Mouse (Mus musculus) right cerebral cortex, postnatal 14 days (tissue): ENCODE measurements around the gene Mesd.

Source experiments
- DNase-seq: peaks from one replicate; pipeline ENCODE4 v3.0.0; 2022

The Mesd gene

DNA sequence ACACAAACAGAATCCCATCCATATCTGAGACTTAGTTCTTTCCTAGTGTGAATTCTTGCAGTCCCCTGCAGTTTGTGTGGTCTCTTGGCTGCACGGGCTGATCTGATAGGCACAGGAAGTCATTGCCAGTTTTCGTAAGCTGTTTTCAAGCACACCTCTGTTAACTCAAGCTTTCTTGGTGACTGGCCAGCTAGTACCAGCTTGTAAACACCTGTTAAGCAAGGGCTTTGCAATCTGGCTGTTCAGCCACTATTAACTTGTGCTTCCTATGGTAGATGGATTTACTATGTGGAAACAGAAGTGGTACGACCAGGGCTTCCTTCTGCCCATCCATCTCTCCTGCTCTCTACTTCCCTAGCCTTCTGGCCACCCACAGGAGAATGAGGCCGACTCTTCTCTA lies 36.0 kb downstream of the Mesd start:
- no peak for DNase-seq

DNA sequence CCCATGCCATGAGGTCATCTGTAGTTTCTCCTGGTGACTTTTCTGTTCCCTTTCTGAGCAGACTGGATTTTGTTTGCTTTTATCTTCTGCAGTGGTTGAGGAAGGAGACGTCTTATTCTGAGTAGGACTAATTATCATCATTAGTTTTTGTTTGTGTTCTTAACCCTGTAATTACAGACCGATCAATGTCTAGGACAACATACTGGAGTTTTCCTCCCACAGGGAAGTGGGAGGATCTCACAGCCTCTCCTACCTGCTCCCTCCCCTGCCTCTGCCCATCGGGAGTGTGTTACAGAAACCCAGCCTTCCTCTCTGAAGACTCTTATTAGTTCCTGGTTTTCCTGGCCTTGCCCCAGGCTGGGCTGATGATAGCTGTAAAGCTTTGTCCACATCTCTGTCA lies 37.4 kb downstream of the Mesd start:
- DNase-seq, result no peak

DNA sequence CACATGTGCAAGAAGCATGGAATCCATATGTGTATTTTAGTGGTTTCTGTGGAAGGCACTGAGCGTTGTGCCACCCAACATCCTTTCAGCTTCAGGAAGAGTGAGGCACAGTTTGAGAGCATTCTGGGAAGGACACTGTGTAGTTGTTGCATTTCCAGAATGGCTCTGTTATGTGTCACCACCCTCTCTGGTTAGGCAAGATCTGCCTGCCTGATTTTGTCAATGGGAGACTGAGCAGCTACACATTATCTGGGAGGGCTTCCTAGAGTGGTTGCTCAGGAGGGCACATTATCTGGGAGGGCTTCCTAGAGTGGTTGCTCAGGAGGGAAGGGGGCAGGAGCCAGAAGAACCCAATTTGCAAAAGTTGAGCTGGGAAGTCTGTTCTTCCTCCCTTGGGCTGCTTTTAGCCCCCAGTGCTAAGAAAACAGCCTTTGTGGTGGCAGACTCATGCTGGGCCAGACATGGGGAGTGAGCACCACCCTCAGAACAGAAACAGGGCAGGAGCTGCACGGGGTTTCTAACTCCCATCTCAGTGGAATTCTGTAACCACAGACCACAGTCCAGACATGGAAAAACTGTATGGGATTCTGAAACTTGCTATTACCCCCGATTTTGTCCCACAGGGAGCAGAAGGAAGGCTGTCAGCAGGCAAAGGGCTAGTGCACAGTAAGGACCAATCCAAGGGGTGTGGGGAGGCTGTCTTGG lies 54.9 kb downstream of the Mesd start:
- no peak for DNase-seq

DNA sequence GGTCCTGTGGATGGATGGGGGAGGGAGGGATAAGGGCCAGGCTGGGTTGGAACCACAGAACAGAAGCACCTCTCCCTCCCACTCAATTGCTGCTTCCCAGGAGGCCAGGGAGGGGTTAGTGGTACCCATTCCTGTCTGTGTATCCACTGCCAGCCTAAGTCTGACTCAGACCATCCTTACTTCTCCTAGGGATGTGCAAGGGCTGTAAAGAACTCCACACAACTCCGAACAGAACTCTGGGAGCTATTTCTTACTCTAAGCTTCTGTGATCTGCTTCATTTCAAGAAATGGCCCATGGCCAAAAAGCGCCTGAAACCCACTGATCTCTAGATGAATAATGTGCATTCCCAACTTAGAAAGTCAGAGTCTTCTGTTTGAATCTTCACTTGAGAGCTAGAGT lies 55.9 kb downstream of the Mesd start:
- no peak for DNase-seq

DNA sequence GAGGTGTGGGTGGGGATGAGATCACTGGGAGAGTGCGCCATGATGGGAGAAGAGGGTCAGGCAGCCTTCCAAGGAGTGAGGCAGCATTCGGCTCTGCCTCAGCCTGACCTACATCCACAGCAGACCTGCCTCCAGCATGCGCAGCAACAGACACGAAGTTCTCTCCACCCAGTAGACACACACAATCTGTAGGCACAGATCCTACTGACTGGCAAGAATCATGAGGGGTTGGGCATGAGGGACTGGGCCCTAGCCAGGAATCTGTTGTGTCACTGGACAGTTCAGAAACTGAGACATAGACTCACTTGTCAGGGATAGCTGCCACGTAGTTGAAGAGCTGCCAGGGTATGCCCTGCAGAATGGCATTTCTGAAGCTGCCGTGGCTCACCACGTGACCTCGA lies 57.4 kb downstream of the Mesd start:
- peak; percentile 12 for DNase-seq

DNA sequence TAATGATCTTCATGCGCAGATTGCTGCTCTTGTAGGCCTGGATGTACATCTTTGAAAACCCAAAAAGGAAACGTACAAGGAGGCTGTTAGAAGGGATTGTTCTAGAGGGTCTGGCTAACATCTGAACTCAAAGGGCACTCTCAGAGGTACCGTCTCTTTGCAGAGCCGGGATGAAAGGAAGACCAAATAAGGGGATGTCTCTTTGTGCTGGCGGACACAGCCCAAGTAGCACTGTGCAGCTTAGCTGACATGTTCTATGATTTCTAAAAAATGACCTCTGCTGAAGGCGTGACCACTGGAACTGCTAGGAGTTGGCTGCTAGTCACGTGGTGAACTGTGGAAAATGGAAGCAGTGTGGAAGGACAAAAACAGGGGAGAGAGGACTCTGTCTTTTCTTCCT lies 64.5 kb downstream of the Mesd start:
- DNase-seq, result no peak

DNA sequence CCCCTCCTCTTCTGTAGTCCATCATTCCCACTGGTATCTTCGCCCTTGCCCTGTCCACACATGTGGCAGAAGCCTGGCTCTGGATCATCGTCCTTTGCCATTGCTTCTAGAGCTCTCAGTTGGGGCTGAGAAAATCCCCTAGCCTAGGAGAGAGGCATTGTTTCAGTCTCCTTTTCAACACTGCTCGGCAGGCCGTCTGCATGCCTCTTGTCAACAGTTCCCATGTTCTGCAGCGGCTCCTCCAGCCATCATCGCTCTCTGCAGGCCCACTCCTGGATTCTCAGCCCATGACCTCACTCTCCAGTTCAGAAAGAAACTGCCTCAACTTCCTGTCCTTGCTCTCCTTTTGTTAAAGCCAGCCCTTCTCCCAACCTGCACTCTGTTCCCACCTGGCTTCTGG lies 65.4 kb downstream of the Mesd start:
- DNase-seq, result no peak
